Mouse (Mus musculus) MEL (cell line): ENCODE measurements around the gene Ubiad1. TPM values are rescaled to one million over a fixed set of nuclear protein-coding genes. Genes with fewer than 3 reads are reported as not detected.

Experiments used
- DNase-seq: peaks from one replicate; pipeline ENCODE4 v3.0.0; 2011; ENCODE audit warnings: low read depth, low spot score
- H3K27ac ChIP-seq: 2 replicates; pipeline ENCODE4 v1.5.1; 2012; ENCODE audit warnings: low read depth, mild to moderate bottlenecking, control low read depth, low read length, moderate library complexity; ENCODE audit not compliant: control insufficient read depth
- H3K27me3 ChIP-seq, 2 experiments: fragments of 150-350 bp in 1 of 2; sonication (generic) in 1 of 2; 2 replicates each; pipeline ENCODE4 v1.6.1; 2012; ENCODE audit warnings: low read length in 2 of 2, mild to moderate bottlenecking in 2 of 2, improper control_type of control experiment in 1 of 2, moderate library complexity in 1 of 2; ENCODE audit not compliant: insufficient read depth in 2 of 2, control insufficient read depth in 1 of 2
- H3K36me3 ChIP-seq, 2 experiments: 2 replicates each; pipeline ENCODE4 v1.6.1; 2012 to 2014; ENCODE audit warnings: low read length in 2 of 2, improper control_type of control experiment in 1 of 2, inconsistent platforms in 1 of 2, mild to moderate bottlenecking in 1 of 2; ENCODE audit not compliant: insufficient read depth in 2 of 2, control insufficient read depth in 1 of 2
- H3K4me1 ChIP-seq, 2 experiments: fragments of 150-350 bp in 1 of 2; sonication (generic) in 1 of 2; 2 replicates each; pipeline ENCODE4 v1.6.1; 2012; ENCODE audit warnings: low read length in 2 of 2, improper control_type of control experiment in 1 of 2, mild to moderate bottlenecking in 1 of 2; ENCODE audit not compliant: insufficient read depth in 2 of 2, control insufficient read depth in 1 of 2
- H3K4me3 ChIP-seq, 2 experiments: fragments of 150-350 bp in 1 of 2; sonication (generic) in 1 of 2; 2 replicates each; pipeline ENCODE4 v1.5.1; 2012; ENCODE audit warnings: low read depth in 2 of 2, low read length in 2 of 2, mild to moderate bottlenecking in 2 of 2, moderate library complexity in 2 of 2, control low read depth in 1 of 2, improper control_type of control experiment in 1 of 2; ENCODE audit not compliant: control insufficient read depth in 1 of 2, insufficient read depth in 1 of 2
- H3K79me2 ChIP-seq: 2 replicates; pipeline ENCODE4 v1.6.1; 2012; ENCODE audit warnings: mild to moderate bottlenecking, low read length, moderate library complexity; ENCODE audit not compliant: control insufficient read depth, poor library complexity, insufficient read depth
- H3K9ac ChIP-seq: 2 replicates; pipeline ENCODE4 v1.6.1; 2012; ENCODE audit warnings: low read depth, mild to moderate bottlenecking, control low read depth, low read length, moderate library complexity; ENCODE audit not compliant: control insufficient read depth, poor library complexity, severe bottlenecking
- H3K9me3 ChIP-seq: fragments of 150-350 bp; sonication (generic); replicated peaks from 2 replicates; pipeline ENCODE4 v1.6.1; 2012; ENCODE audit warnings: mild to moderate bottlenecking, low read length, improper control_type of control experiment, moderate library complexity; ENCODE audit not compliant: insufficient read depth
- BHLHE40 ChIP-seq: IDR thresholded peaks from 2 replicates; pipeline ENCODE4 v1.6.1; 2012; ENCODE audit warnings: low read depth, mild to moderate bottlenecking, inconsistent platforms, low read length, improper control_type of control experiment, borderline replicate concordance
- CHD1 ChIP-seq: IDR thresholded peaks from 2 replicates; pipeline ENCODE4 v1.6.1; 2012; ENCODE audit warnings: low read depth, mild to moderate bottlenecking, inconsistent platforms, low read length, improper control_type of control experiment
- CTCF ChIP-seq, 3 experiments: IDR thresholded peaks in 2 of 3; conservative IDR thresholded peaks in 1 of 3; 2 replicates each; pipeline ENCODE4 v1.5.1; 2011 to 2012; ENCODE audit warnings: low read length in 3 of 3, low read depth in 2 of 3, mild to moderate bottlenecking in 2 of 3, improper control_type of control experiment in 1 of 3, inconsistent platforms in 1 of 3, mixed read lengths in 1 of 3, moderate library complexity in 1 of 3; ENCODE audit not compliant: control insufficient read depth in 1 of 3, insufficient read depth in 1 of 3, poor library complexity in 1 of 3, severe bottlenecking in 1 of 3
- E2F4 ChIP-seq: IDR thresholded peaks from 2 replicates; pipeline ENCODE4 v1.6.1; 2011; ENCODE audit warnings: low read depth, low read length, improper control_type of control experiment, borderline replicate concordance
- GATA1 ChIP-seq: IDR thresholded peaks from 2 replicates; pipeline ENCODE4 v1.6.1; 2011; ENCODE audit warnings: low read depth, low read length, improper control_type of control experiment
- JUND ChIP-seq: IDR thresholded peaks from 2 replicates; pipeline ENCODE4 v1.6.1; 2011; ENCODE audit warnings: low read depth, mild to moderate bottlenecking, improper control_type of control experiment, low read length
- KAT2A ChIP-seq: conservative IDR thresholded peaks from 2 replicates; pipeline ENCODE4 v1.6.1; 2012; ENCODE audit warnings: low read depth, low read length, improper control_type of control experiment, inconsistent platforms
- MEF2A ChIP-seq: IDR thresholded peaks from 2 replicates; pipeline ENCODE4 v1.6.1; 2014; ENCODE audit warnings: low read depth, mild to moderate bottlenecking, inconsistent platforms, low read length, improper control_type of control experiment; ENCODE audit not compliant: poor library complexity, insufficient replicate concordance, severe bottlenecking; ENCODE audit errors: extremely low read depth
- MXI1 ChIP-seq: IDR thresholded peaks from 2 replicates; pipeline ENCODE4 v1.6.1; 2011; ENCODE audit warnings: mild to moderate bottlenecking, low read depth, low read length, improper control_type of control experiment
- MYC ChIP-seq: IDR thresholded peaks from 2 replicates; pipeline ENCODE4 v1.6.1; 2011; ENCODE audit warnings: low read depth, mild to moderate bottlenecking, low read length, improper control_type of control experiment, moderate library complexity
- NELFE ChIP-seq: IDR thresholded peaks from 2 replicates; pipeline ENCODE4 v1.6.1; 2011; ENCODE audit warnings: low read depth, low read length, improper control_type of control experiment
- NRF1 ChIP-seq: IDR thresholded peaks from 2 replicates; pipeline ENCODE4 v1.6.1; 2014; ENCODE audit warnings: low read depth, mild to moderate bottlenecking, inconsistent platforms, low read length, improper control_type of control experiment, moderate library complexity; ENCODE audit not compliant: poor library complexity, insufficient read depth, severe bottlenecking
- POLR2AphosphoS5 ChIP-seq: IDR thresholded peaks from 2 replicates; pipeline ENCODE4 v1.6.1; 2012; ENCODE audit warnings: low read depth, borderline replicate concordance, mild to moderate bottlenecking, inconsistent platforms, low read length, moderate library complexity, mixed read lengths
- RAD21 ChIP-seq: IDR thresholded peaks from 2 replicates; pipeline ENCODE4 v1.6.1; 2011; ENCODE audit warnings: mild to moderate bottlenecking, low read depth, low read length, improper control_type of control experiment
- RCOR1 ChIP-seq: IDR thresholded peaks from 2 replicates; pipeline ENCODE4 v1.6.1; 2012; ENCODE audit warnings: low read depth, mild to moderate bottlenecking, inconsistent platforms, low read length, improper control_type of control experiment
- SIN3A ChIP-seq: IDR thresholded peaks from 2 replicates; pipeline ENCODE4 v1.6.1; 2012; ENCODE audit warnings: low read length, improper control_type of control experiment, inconsistent platforms
- TAL1 ChIP-seq: IDR thresholded peaks from 2 replicates; pipeline ENCODE4 v1.6.1; 2012; ENCODE audit warnings: mild to moderate bottlenecking, inconsistent platforms, low read length, moderate library complexity, mixed read lengths
- TBP ChIP-seq: IDR thresholded peaks from 2 replicates; pipeline ENCODE4 v1.8.0; 2011; ENCODE audit warnings: low read depth, low read length, improper control_type of control experiment
- TCF12 ChIP-seq: IDR thresholded peaks from 2 replicates; pipeline ENCODE4 v1.6.1; 2014; ENCODE audit warnings: low read depth, mild to moderate bottlenecking, inconsistent platforms, low read length, improper control_type of control experiment, moderate library complexity
- USF1 ChIP-seq: IDR thresholded peaks from 2 replicates; pipeline ENCODE4 v1.6.1; 2014; ENCODE audit warnings: low read depth, mild to moderate bottlenecking, inconsistent platforms, low read length, improper control_type of control experiment, moderate library complexity
- USF2 ChIP-seq, 2 experiments: IDR thresholded peaks; 2 replicates each; pipeline ENCODE4 v1.6.1; 2011 to 2012; ENCODE audit warnings: improper control_type of control experiment in 2 of 2, low read length in 2 of 2, borderline replicate concordance in 1 of 2, inconsistent platforms in 1 of 2, low read depth in 1 of 2, mild to moderate bottlenecking in 1 of 2; ENCODE audit not compliant: insufficient read depth in 1 of 2
- ZC3H11A ChIP-seq: IDR thresholded peaks from 2 replicates; pipeline ENCODE4 v1.6.1; 2012; ENCODE audit warnings: low read depth, mild to moderate bottlenecking, inconsistent platforms, low read length, improper control_type of control experiment
- ZKSCAN1 ChIP-seq: IDR thresholded peaks from 2 replicates; pipeline ENCODE4 v1.6.1; 2012; ENCODE audit warnings: low read depth, mild to moderate bottlenecking, inconsistent platforms, low read length, improper control_type of control experiment, moderate library complexity
- ZMIZ1 ChIP-seq: IDR thresholded peaks from 2 replicates; pipeline ENCODE4 v1.6.1; 2012; ENCODE audit warnings: low read depth, mild to moderate bottlenecking, inconsistent platforms, low read length, improper control_type of control experiment, moderate library complexity
- ZNF384 ChIP-seq: IDR thresholded peaks from 2 replicates; pipeline ENCODE4 v1.6.1; 2012; ENCODE audit warnings: low read depth, mild to moderate bottlenecking, inconsistent platforms, low read length, improper control_type of control experiment
- polyA plus RNA-seq, 2 experiments: library from polyadenylated mRNA; stranded (reverse) in 1 of 2; unstranded in 1 of 2; fragments of >175 nt in 1 of 2; fragments of >200 nt in 1 of 2; gene quantifications; 2 replicates each; pipeline versions ENCODE4 v1.2.1 to v1.2.4; 2012; ENCODE audit warnings: low replicate concordance in 2 of 2, low read depth in 1 of 2; ENCODE audit not compliant: insufficient read length in 2 of 2, insufficient read depth in 1 of 2, missing spikeins in 1 of 2
- total RNA-seq: library from RNA; depleted of rRNA; stranded (reverse); fragments of 300-350 nt; gene quantifications from 2 replicates; pipeline ENCODE4 v1.2.3, GENCODE M21; 2012

Gene Ubiad1
- total and polyA plus RNA-seq, 3 experiments, result 19.4 to 24.3 TPM; not detected in 1

GRCm38 (mm10) chr4:148417559-148417958 is 27.0 kb downstream of the Ubiad1 start:
- DNase-seq, result no peak
- H3K79me2 ChIP-seq, result no peaks in the 10 kb centered on the region
- no peaks in the 10 kb centered on the region for H3K9me3 ChIP-seq
- TF ChIP-seq ZC3H11A (no peak), GATA1 (no peak), BHLHE40 (no peak), CHD1 (no peak), KAT2A (no peak), TBP (no peak), MYC (no peak), TAL1 (no peak), SIN3A (no peak), NRF1 (no peak), RAD21 (no peak), MXI1 (no peak)
- H3K4me3 ChIP-seq, result no peak overlapping the region
- H3K36me3 ChIP-seq, result no peaks in the 10 kb centered on the region
- no peaks in the 10 kb centered on the region; a peak in 1 of 4 replicates for H3K27me3 ChIP-seq
- no peak overlapping the region for H3K9ac ChIP-seq
- no peak overlapping the region for H3K27ac ChIP-seq
- no peaks in the 10 kb centered on the region for H3K4me1 ChIP-seq

DNA sequence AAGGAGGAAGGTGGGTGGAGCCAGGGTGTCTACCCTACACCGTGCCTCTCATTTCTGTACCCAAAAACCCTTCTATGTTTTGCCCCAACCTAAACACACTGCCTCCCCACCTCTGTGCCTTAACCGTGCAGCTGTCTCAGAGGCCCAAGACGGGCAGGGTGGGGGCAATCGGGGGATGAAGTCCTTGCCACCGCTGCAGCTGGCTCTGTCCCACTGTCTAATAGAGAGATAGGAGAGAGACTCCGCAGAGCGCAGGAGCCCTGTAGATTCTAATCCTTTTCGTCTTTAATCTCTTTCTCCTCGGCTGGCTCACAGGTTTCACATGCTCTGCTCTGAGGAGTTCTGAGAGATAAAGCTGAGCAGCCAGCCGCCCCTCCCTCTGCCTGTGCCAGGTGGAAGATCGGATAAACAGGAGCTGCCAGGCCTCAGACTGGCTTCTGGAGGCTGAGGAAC is 27.5 kb downstream of the Ubiad1 start:
- Histone ChIP-seq H3K27ac (no peak overlapping the region), H3K9ac (no peak overlapping the region), H3K4me3 (no peak overlapping the region), H3K4me1 (no peaks in the 10 kb centered on the region), H3K79me2 (no peaks in the 10 kb centered on the region), H3K27me3 (peaks cover 0 to under 1% of the 10 kb centered on the region in 2 experiments; a peak in 1 of 4 replicates), H3K9me3 (no peaks in the 10 kb centered on the region), H3K36me3 (no peaks in the 10 kb centered on the region)
- no peak for TF ChIP-seq RAD21
- no peak for DNase-seq

DNA sequence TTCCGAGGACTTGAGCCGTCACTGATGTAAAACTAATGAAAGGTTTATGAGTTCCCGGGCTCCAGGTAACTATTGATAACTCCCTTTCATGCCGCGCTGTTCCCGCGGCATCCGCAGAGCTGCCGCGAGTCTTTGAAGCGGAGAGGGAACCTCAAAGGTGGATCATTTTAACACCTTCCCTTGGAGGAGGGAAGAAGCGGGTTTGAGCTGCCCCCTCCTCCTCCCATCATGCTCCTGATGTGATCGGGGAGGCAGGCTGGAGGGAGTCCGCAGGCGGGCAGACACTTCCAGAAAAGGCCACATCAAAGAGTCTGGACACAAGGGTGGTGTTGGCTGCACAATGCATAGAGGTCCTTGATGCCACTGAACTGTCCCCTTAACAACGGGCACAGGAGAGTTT is 29.0 kb downstream of the Ubiad1 start:
- Histone ChIP-seq H3K27ac (no peak overlapping the region), H3K27me3 (peaks cover 0 to 3% of the 10 kb centered on the region in 2 experiments; a peak in 1 of 4 replicates), H3K9me3 (no peaks in the 10 kb centered on the region)

More for the DNA sequence above, 29.0 kb downstream of the Ubiad1 start:
- Histone ChIP-seq H3K4me1 (no peaks in the 10 kb centered on the region), H3K36me3 (no peaks in the 10 kb centered on the region), H3K4me3 (no peak overlapping the region), H3K79me2 (no peaks in the 10 kb centered on the region), H3K9ac (no peak overlapping the region)
- no peak for DNase-seq
- no peak for TF ChIP-seq GATA1
- TF ChIP-seq NRF1, result no peak
- no peak for TF ChIP-seq CTCF (IDR thresholded peaks at IDR 0.05 in 2 of 3, conservative IDR thresholded peaks at IDR 0.05 in 1 of 3; ENCODE audit: control insufficient read depth in 1 of 3, insufficient read depth in 1 of 3, low read depth in 2 of 3, low read length in 3 of 3, poor library complexity in 1 of 3, severe bottlenecking in 1 of 3)
- TF ChIP-seq POLR2AphosphoS5, result no peak
- no peak for TF ChIP-seq ZNF384
- TF ChIP-seq NELFE, result no peak
- TF ChIP-seq USF1, result no peak
- TF ChIP-seq BHLHE40, result no peak
- no peak for TF ChIP-seq ZKSCAN1
- TF ChIP-seq TCF12, result no peak
- TF ChIP-seq E2F4, result no peak
- no peak for TF ChIP-seq RAD21
- no peak for TF ChIP-seq RCOR1
- TF ChIP-seq KAT2A, result no peak
- no peak for TF ChIP-seq ZMIZ1
- no peak for TF ChIP-seq USF2 (IDR thresholded peaks at IDR 0.05; ENCODE audit: borderline replicate concordance in 1 of 2, insufficient read depth in 1 of 2, low read depth in 1 of 2, low read length in 2 of 2)
- no peak for TF ChIP-seq TBP
- TF ChIP-seq MEF2A, result no peak
- no peak for TF ChIP-seq JUND
